Mouse (Mus musculus) adipose tissue, adult 10 weeks (tissue): ENCODE data around the gene Oxnad1. TPM values are rescaled to one million over a fixed set of nuclear protein-coding genes. Genes with fewer than 3 reads are reported as not detected.

Source experiments
- polyA plus RNA-seq: library from polyadenylated mRNA; stranded (reverse); fragments of 350-450 nt; fragmentation: Illumina TruSeq; extraction: RNeasy Lipid Tissue Mini Kit (QIAGEN cat#74804); gene quantifications from one replicate; pipeline ENCODE4 v1.2.3, GENCODE M21; 2014; ENCODE audit warnings: low read depth, low replicate concordance

Oxnad1 gene
- 23.7 TPM for polyA plus RNA-seq

GRCm38 (mm10) chr14:32084761-32085485, at the start of gene Oxnad1:
Gene Oxnad1 (plus strand): TSS chr14:32085374.

GRCm38 (mm10) chr14:32085486-32086201, 470 bp downstream of the Oxnad1 start, which contains the start of gene Dph3:
Gene Dph3 (minus strand): TSS chr14:32085729.

GRCm38 (mm10) chr14:32141723-32142122, 56.5 kb downstream of the Oxnad1 start, which contains the start of gene Msmb:
Gene Msmb (plus strand): TSS chr14:32142023.

Other genes with a start within 250 kb of the Oxnad1 start
- gene Galnt15, start 56.4 kb upstream of the Oxnad1 start, polyA plus RNA-seq: 15.8 TPM
- 55.1 TPM for gene Dph3, start 355 bp downstream of the Oxnad1 start, polyA plus RNA-seq
- gene Msmb, start 56.6 kb downstream of the Oxnad1 start, polyA plus RNA-seq: not detected
- 111 TPM for gene Ncoa4, start 74.5 kb downstream of the Oxnad1 start, polyA plus RNA-seq
- 119 TPM for gene Timm23, start 116.5 kb downstream of the Oxnad1 start, polyA plus RNA-seq
- 15.5 TPM for gene Parg, start 116.6 kb downstream of the Oxnad1 start, polyA plus RNA-seq
- 9.2 TPM for gene Ogdhl, start 236.6 kb downstream of the Oxnad1 start, polyA plus RNA-seq